Mouse (Mus musculus): Measurements from ENCODE around the gene Mllt6.

Mllt6 gene

DNA sequence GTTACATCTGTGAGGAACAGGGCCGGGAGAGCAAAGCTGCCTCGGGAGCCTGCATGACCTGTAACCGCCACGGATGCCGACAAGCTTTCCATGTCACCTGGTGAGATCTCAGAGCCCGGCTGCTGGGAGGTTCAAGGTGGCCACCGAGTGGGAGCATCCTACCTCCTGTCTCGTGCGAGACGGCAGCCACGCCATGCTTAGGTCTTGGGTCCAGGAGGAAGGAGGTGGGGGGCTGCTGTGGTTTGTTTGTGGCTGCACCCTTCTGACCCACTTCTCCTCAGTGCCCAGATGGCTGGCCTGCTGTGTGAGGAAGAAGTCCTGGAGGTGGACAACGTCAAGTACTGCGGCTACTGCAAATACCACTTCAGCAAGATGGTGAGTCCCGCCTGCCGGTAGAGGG, 3.6 kb downstream of the Mllt6 start:
- no peak for DNase-seq (ENCODE audit: extremely low read depth, low read depth, low spot score)

DNA sequence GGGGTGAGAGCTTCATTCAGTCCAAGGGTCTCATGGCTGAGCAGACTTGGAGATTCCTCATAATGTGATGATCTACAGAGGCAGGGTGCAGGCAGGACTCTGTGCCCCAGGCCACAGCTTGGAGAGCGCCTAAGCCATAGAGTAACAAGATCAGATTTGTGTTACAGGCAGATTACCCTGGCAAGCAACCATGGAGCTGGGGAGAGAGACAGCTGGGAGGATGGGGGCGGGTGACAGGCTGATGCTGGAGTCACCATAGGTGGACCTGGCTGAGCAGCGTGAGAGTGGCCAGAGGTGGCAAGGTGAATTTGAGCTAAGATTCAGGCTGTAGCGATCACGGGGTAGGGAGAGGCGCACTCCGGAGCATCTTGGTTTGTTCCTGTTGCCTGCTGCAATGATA, 4.9 kb downstream of the Mllt6 start:
- DNase-seq (ENCODE audit: extremely low read depth, low read depth, low spot score): no peak

DNA sequence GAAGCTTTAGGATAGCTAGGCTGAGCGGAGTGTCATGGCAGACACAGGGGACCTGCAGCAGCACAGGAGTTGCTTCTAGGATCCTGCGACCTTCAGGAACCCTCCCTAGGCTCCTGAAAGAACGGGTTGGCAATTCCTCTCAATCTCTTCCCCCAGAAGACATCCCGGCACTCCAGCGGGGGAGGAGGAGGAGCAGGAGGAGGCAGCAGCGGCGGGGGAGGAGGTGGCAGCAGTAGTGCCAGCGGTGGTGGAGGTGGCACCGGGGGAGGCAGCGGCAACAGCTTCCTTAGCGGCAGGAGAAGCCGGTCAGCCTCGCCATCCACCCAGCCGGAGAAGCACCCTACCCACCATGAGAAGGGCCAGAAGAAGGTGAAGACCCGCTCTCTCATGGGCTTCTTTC, 6.1 kb downstream of the Mllt6 start:
- no peak for DNase-seq (ENCODE audit: extremely low read depth, low read depth, low spot score)

DNA sequence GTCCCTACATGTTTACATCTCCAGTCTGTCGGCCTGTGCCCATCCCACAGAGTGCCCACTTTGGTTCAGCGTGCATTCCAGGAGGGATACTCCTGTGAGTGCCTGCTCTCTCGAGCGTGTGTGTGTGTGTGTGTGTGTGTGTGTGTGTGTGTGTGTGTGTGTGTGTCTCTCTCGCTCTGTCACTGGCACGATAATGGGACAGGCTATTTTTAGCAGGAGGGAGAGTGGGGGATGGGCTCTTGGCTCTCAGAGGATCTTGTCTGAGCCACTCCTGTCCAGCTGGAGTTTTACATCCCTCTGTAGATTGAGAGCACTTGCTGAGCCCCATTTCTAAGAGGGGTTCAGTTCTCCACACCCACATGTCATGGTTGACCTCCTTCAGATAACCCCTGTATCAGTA, 6.6 kb downstream of the Mllt6 start:
- no peak for DNase-seq (ENCODE audit: extremely low read depth, low read depth, low spot score)

DNA sequence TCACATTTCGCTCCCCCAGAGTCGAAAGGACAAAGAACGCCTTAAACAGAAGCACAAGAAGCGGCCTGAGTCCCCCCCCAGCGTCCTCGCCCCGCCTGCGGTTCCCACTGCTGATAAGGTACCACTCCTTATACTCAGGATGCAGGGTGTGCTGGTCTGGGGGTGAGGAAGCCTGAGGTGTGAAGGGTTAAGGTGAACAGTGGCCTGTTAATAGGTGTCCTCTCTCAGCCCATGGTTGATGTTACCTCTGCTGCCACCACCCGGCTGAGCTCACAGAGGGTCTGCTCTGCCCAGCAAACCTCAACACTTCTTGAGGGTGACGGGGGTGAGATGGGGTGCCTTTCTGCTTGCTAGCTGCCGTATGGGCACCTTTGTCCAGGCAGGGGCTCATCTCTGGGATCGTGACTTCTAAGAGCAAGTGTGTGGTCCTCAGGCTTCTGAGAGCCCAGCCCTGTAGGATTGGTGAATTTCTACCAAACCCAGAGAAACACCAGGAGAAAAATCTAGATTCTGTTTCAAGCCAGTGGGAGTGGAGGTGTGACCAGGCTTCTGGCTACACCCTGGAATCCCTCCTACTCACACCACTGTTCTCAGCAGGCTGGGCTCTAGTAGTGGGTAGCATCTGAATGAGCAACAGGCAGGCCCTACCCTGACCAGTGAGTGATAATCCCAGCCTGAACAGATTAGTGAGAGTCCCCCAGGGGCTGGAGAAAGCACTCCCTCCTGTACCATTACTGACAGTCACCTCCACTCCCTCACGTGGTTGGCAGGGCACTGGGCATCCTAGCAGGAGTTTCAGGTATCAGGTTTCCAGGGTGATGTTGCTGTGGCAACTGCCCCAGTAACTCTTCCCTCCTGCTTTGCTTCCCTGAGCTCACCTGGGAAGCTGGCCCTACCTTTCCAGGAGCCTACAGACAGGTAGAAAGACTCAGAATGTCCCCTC, 7.3 kb downstream of the Mllt6 start:
- DNase-seq (ENCODE audit: extremely low read depth, low read depth, low spot score): no peak

DNA sequence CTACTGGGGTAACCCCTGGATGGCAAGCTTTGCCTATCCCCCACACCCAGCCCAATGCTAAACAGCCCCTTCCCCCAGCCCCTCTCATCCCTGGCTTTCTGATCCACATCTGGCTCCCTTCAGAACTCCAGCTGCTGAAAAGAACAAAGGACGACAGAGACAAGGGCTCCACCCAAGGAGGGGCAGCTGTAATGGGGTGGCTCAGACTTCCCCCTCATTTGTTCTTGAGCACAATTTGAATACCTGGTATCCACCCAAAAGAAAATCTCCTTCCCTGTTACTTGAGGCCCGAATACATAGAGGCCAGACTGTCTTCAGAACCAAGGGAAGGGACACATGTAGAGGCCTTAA, 7.9 kb downstream of the Mllt6 start:
- DNase-seq (ENCODE audit: extremely low read depth, low read depth, low spot score): no peak

DNA sequence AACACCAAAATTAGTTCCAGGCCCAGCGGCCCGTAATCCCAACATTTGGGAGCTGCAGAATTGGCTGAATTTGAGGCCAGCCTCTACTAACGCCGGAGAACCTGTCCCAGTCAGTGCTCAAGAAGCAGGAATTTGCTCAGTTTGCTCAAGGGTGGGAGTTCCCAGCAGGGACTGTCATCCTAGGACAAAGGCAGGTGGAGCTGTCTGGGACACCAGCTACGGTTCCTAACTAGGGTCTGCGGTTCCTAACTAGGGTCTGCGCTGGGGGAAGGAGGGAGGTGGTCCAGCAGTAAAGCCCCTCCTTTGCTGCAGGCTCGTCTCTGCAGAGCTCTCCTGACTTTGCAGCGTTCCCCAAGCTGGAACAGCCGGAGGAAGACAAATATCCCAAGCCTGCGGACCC, 9.9 kb downstream of the Mllt6 start:
- no peak for DNase-seq (ENCODE audit: extremely low read depth, low read depth, low spot score)

DNA sequence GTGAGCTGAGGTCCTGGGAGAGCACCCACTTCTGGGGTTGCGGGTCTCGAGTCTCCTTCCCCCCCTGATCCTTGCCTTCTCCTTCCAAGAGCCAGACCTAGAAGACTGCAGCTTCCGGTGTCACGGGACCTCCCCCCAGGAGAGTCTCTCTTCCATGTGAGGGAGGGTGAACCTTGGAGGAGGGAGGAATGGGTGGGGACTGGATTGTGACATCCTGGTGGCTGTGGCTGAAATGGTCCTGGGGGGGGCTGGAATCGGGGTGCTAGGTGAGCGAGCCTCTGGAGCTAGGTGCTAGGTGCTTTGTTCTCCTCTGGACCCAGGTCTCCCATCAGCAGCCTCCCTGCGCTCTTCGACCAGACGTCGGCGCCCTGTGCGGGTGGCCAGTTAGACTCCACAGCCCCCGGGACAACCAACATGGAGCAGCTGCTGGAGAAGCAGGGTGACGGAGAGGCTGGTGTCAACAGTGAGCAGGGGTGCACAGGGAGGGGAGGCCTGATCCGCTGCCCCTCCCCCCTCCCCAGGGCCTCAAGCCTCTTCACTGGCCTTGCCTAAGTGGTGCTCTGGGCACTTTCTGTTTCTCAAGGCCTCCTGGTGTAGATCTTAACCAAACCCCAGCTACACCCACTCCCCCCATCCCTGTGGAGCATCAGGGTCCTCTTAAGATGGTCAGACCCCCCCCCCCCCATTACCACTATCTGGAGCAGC, 13.0 kb downstream of the Mllt6 start:
- DNase-seq (ENCODE audit: extremely low read depth, low read depth, low spot score): no peak

DNA sequence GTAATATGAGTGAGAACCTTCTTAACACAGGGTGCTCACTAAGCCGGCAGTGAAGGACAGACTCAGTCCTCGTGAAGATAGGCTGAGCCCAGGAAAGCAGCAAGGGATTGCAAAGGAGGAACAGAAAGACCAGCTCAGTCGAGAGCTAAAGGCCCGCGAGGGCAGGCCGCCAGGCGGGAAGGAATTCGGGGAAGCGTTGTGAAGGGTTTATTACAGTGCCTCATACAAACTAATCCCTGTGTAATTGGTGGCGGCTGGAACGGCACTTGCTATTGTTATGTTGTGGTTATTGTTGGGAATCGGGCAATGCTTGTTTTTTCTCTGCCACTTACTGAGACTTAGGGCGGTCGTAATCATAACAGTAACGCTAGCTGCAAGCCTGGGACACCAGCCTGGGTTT, 14.2 kb downstream of the Mllt6 start:
- no peak for DNase-seq (ENCODE audit: extremely low read depth, low read depth, low spot score)

DNA sequence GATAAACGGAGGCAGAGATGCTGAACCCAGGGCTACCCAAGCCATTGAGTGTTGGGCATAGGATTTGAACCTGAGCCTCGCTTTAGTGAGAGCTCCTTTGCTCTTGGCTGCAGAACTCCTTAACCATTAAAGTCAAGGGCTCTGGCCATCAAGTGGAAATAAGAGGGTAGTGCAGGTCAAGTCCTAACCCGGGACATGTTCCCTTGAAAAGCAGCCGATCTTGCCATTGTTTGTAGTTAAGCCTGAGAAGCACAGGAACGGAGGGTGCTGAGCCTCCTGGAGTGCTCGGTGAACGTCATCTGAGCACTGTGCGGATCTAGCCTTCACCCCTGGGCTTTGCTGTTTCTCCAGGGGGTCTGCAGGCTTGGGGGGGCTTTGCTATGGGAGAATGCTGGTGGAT, 14.6 kb downstream of the Mllt6 start:
- DNase-seq (ENCODE audit: extremely low read depth, low read depth, low spot score): no peak

DNA sequence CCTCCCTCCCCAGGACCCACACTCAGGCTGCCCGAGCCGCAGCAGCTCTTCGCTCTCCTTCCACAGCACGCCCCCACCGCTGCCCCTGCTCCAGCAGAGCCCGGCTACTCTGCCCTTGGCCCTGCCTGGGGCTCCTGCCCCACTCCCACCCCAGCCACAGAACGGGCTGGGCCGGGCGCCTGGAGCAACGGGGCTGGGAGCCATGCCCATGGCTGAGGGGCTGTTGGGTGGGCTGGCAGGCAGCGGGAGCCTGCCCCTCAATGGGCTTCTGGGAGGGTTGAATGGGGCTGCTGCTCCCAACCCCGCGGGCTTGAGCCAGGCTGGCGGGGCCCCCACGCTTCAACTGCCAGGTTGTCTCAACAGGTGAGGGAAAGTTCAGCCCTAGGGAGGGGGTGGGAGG, 15.1 kb downstream of the Mllt6 start:
- no peak for DNase-seq (ENCODE audit: extremely low read depth, low read depth, low spot score)

DNA sequence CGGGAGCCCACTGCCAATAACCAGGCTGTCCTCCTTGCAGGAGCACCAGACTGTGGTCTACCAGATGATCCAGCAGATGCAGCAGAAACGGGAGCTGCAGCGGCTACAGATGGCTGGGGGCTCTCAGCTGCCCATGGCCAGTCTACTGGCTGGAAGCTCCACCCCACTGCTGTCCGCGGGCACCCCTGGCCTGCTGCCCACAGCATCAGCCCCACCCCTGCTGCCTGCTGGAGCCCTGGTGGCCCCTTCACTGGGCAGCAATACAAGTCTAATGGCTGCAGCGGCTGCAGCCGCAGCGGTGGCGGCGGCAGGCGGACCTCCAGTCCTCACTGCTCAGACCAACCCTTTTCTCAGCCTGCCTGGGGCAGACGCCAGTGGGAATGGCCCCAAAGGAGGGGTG, 17.2 kb downstream of the Mllt6 start:
- DNase-seq (ENCODE audit: extremely low read depth, low read depth, low spot score): no peak

DNA sequence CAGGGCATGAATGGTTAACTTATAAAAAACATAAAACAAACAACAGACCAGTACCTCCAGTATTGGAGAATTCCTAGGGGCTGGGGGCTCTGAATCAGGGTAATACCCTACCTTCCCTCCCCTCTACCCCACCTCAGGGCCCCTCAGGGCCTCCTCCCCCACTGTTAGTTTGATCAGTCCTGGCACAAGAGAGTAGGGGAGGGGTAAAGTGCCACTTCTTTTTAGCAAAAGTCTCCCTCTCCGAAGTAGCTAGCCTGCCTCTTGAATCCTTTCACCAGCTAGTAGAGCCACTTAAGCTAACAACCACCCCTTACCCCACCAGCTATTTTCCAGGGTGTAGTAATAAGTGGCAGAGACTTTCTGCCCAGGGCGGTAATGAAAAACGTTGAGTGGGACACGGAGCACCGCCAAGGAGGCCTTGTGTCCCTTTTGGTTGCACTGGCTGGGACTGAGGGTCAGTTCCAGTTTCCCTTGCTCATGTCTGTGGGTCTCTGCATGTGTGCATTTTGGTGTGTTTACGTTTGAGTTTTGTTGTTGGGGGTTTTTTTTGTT, 19.4 kb downstream of the Mllt6 start:
- no peak for DNase-seq (ENCODE audit: extremely low read depth, low read depth, low spot score)

DNA sequence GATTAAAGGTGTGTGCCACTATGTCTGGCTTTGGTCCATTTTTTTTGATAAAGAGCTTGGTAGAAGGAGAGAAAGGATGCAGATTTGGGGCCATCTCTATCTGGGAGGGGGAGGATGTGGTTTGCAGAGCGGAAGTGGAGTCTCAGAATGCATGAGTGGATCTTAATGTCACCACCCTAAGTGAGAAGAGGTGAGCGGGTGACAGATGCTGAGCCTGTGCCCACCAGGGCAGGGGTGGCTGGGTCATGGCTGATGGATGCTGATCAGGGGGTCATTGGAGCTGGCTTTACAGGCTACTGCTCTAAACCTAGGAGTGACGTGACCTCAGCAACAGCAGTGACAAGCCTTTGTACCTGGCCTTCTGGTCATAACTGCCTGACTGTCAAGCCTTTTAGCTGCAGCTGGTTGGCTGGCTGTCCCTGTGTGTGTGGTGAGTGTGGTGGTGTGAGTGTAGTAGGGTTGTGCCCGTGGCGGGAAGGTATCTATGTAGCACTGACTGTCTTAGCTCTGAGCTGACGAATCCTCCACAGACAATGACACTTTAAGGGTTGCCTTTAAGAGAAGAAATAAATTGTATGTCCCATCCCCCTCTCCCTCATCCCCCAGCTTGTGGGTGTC, 21.0 kb downstream of the Mllt6 start:
- no peak for DNase-seq (ENCODE audit: extremely low read depth, low read depth, low spot score)

DNA sequence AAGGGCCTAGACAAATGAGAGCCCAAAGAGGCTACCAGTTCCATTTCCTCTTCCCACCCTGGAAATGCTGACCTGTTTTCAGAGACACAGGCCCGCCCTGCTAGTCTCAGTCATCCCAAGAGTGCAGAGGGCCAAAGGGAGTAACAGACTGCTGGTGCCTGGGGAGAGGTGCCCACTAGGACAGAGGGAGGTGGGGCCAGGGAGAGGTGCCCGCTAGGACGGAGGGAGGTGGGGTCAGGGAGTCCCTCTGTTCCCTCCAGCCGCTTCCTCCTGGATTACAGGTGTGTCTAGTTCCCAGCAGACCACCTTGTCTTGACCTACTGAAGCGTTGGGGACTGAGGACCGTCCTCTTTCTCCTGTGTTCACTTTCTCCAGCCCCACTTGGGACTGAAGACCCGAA, 21.6 kb downstream of the Mllt6 start:
- DNase-seq (ENCODE audit: extremely low read depth, low read depth, low spot score): no peak

DNA sequence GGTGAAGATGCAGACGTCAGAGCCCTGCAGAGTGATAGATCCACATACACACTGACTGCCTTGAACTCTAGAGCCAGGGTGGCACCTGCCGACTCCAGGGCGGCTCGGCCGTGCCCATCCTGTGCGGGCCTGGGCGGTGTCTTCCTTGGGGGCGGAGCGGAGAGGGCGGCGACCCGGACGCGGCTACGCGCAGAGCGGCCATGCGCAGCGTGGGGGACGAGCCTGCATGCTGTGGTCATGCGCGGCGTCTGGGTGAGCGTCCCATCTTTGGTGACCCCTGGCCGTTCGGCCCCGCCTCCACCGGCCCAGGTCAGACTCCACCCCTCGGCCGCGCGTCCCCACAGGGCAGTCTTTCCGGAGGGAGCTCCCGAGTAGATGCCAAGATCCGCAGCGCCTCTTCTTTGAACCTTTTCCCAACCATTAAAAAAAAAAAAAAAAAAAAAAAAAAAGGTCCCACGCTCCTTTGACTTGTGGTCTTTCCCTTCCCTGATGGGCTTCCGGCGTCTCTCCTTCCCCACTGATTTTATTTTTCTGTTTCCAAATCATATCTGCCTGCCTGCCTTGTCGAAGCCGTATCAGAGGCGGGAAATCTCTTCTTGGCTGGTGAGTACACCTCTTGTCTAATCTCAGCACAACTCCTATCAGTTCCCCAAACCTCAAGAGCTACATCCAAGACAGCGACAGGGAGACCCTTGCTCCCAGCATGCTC, 22.6 kb downstream of the Mllt6 start, which contains the start of gene Cisd3:
TSS of gene Cisd3 (plus strand) at position 214 of the 709 bp plus-strand sequence.
- no peak for DNase-seq (ENCODE audit: extremely low read depth, low read depth, low spot score)

DNA sequence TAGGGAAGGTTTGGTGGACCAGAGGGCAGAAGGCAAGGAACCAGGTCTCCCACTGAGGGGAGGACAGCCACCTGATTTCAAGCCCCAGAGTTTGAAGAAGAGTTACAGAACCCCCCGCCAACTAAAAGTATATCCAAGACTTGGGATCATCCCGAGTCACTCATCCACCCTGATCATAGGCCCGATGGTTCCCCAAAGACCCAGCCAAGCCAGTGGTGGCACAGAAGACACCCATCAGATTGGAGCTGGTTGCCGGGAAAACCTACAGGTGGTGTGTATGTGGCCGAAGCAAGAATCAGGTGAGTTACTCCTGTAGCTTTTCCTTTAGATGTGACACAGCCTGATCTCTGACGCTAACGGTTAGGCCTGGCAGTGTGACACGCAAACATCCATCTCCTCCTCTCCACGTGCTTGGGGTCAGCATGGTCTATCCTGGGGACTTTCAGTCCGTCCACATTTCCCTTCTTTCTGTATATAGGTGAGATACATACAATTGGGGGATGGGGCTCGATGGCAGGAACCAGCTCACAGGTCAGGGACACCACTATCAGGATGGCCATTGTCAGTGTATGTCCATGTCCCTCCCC, 23.2 kb downstream of the Mllt6 start:
- no peak for DNase-seq (ENCODE audit: extremely low read depth, low read depth, low spot score)

DNA sequence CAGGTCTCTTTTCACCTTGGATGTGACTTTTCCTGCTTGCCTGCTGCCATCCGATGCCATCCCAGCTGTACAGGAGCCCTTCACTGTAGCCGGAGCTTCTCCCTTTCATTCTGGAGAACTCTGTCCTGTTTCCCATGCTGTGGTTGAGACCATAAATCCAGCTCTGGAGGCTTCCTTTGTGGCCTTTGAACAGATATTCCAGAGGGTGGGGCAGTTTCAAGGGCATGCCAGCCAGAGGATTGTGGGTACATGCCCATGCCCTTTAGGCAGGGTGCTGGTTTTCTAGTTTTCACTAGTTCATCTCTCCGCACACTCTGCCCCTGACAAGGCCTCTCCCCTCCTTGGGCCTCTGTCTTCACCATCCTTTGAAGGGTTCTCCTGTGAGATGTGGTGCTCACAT, 23.8 kb downstream of the Mllt6 start:
- no peak for DNase-seq (ENCODE audit: extremely low read depth, low read depth, low spot score)

DNA sequence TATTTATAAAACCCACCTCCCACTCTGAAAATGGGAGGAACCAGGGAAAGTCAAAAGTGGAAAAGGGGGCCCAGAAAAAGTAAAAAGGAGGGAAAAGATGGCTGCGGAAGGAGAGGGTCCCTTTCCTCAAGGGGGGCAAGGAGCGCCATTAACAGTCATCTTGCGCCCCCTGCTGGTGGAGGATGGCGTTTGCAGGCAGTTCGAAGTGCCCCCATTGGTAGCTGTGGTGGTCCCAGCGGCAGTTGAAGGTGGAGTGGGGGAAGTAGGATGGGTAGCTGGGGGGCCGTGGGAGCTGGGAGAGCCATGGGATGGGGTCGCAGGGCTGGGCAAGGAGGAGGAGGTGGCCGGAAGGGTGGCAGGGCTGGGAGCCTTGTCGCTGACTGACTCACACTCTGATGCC, 26.6 kb downstream of the Mllt6 start:
- no peak for DNase-seq (ENCODE audit: extremely low read depth, low read depth, low spot score)

DNA sequence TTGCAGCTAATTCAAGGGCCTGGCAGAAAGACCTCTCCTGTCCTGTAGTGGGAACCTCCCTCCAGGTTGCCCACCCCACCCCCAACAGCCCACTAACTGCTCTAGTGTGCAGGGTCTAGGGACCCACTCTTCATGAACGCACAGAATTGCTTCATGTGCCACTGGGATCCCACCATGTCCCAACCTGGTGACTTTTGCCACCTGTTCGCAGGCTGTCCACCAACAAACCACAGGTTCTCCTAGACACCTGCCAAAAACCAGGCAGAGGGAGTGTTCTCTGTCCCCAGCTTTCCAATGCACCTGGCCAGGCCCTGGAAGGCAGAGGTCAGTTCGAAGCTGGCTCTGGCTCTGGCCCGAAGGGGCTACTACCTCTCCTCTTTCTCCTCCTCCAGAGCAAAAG, 31.2 kb downstream of the Mllt6 start:
- no peak for DNase-seq (ENCODE audit: extremely low read depth, low read depth, low spot score)

Measured in fat pad, adult 2 months (tissue).